Mouse (Mus musculus): ENCODE measurements around the gene Dok1.

- no peak for TF ChIP-seq POLR2A (IDR thresholded peaks at IDR 0.05; ENCODE audit: insufficient read length, low read depth)
- no peak for TF ChIP-seq SRF (IDR thresholded peaks at IDR 0.05; ENCODE audit: control insufficient read depth, insufficient read length, low read depth)
- TF ChIP-seq MYOG (IDR thresholded peaks at IDR 0.05; ENCODE audit: control insufficient read depth in 1 of 3, insufficient read depth in 1 of 3, insufficient read length in 2 of 3, low read depth in 2 of 3), result no peak
- no peak for TF ChIP-seq MAX (IDR thresholded peaks at IDR 0.05; ENCODE audit: low read depth)
- TF ChIP-seq TCF3 (IDR thresholded peaks at IDR 0.05; ENCODE audit: insufficient read length, low read depth), result no peak
- no peak for TF ChIP-seq CEBPB (IDR thresholded peaks at IDR 0.05; ENCODE audit: insufficient read depth, poor library complexity, severe bottlenecking)
These were observed 11.5 kb upstream of the Dok1 start for GRCm38 (mm10) chr6:83044742-83045141.
